Mouse (Mus musculus) megakaryocyte-erythroid progenitor cell, adult 5-6 weeks (primary cell): ENCODE data around the gene Wscd2. TPM values are rescaled to one million over a fixed set of nuclear protein-coding genes. Genes with fewer than 3 reads are reported as not detected.

Source experiments
- ATAC-seq: replicated peaks from 2 replicates; pipeline ENCODE4 v1.8.0; 2016; ENCODE audit warnings: mild to moderate bottlenecking, inconsistent platforms; ENCODE audit not compliant: severe bottlenecking, poor library complexity, low FRiP score, low TSS enrichment
- total RNA-seq, 2 experiments: library from RNA; stranded (forward) in 1 of 2; stranded (reverse) in 1 of 2; fragments of 200-1000, 215-1000 nt in 1 of 2; fragments of >200 nt in 1 of 2; fragmentation: Nextera tagmentation in 1 of 2; gene quantifications; 2 replicates each; pipeline ENCODE4 v1.2.3; 2014 to 2017

Gene Wscd2
- total RNA-seq, 2 experiments from 2014 or later, result not detected

DNA sequence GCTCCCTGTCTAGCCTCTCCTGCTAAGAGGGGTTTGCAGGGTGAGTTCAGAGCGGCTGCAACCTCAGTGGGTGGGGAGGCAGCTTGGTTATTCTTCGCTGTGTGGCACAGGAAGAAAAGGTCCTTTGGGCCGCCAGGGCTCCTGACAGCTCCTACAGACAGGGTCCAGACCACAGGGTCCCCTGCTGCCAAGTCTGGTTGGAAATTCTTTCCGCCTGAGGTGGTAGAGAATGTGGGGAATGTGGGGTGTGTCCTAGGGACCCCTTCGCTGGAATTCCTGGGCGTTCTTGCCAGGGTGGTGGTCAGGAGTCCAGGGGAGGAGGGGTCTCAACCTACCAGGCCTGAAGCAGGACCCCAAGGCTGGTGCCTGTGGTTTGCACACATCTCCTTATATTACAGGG, 13.3 kb upstream of the Wscd2 start:
- ATAC-seq, result no peak

DNA sequence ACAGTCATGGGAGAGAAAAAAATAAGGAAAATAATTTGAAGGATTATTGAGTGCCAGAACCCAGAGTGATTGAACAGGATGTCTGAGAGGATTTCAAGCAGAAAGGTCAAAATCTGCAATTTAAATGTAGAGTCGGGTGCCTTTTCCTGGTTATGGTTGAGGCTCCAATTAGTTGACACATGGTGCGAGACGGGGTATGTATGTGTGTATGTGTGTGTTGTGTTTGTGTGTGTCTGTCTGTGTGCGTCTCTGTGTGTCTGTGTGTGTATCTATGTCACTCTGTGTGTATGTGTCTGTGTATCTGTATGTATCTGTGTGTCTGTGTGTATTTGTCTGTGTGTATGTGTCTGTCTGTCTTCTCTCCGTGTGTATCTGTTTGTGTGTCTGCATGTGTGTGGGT, 11.1 kb upstream of the Wscd2 start:
- ATAC-seq, result no peak

DNA sequence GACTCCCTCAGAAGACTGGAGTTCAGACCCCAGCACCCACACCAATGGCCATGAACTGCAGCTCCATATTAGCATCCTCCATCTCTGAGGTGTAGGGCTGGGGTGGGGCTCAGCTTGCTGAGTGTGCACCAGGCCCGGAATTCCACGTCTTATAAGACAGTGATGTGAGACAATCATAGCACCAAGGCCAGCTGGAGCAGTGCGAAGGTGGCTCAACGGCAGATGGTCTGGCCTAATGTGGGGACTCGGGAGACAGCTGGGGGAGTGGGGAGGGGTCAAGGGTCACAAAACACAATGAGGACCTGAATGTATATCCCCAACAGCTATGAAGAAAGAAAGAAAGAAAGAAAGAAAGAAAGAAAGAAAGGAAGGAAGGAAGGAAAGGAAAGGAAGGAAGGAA, 9.7 kb upstream of the Wscd2 start:
- ATAC-seq, result no peak

DNA sequence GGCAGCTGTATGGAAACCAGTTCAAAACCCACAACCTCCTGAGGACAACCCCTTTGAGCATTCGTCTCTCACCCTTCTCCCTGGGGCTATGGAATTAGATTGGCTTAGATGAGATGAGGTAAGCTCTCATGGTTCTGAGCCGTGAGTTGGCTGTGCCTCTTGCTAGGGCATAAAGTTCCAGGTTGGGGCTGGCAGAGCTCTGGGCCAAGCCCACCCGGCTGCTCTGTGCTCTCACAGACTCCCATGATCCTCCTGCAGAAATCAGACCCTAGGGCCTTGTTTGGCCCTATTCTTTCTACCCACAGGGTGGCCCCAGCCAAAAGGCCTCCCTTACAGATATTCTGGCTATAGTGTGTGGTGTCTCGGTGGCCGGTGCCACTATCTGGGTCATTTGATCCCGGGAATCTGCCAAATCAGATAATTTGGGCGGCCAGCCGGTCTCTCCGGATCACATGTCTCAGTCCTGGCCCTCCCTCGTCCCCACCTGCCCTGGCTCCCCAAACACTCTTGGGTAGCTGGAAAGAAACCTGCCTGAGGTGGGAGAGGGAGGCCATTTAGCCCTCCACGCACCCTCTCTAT, 4.5 kb upstream of the Wscd2 start:
- no peak for ATAC-seq

DNA sequence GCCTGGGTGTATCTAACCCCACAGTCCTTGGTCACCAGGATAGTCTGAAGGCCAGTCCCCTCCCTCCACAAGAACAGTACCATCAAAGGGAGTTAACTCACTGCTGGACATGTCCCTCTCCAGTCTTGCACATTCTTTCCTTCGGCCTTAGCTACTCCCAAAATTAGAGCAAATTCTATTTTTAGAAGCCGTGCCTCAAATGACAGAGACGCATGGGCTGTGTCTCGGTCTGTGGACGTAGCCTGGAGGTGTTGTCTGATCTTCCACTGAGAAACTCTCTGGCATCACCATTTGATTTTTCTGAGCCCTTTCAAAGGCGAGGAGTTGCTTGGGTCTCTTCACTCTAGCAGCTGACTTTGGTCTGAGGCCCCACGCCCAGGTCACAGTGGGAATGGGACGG, 2.3 kb upstream of the Wscd2 start:
- ATAC-seq, result no peak

DNA sequence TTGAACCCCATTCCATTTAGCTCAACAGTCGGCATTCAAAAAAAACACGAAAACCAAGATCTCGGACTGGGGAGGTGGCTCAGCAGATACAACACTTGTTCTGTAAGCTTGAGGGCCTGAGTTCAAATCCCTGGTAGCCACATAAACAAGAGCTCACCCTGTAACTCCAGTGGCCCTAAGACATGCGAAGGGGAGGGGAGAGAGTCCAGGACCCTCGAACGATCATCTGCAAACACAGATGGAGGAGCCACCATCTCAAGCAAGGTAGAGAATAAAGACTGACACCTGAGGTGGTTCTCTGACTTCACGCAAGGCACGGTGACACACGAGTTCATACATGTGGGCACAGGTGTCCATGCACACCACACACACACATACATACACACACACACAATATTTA, 516 bp upstream of the Wscd2 start:
- ATAC-seq, result no peak

DNA sequence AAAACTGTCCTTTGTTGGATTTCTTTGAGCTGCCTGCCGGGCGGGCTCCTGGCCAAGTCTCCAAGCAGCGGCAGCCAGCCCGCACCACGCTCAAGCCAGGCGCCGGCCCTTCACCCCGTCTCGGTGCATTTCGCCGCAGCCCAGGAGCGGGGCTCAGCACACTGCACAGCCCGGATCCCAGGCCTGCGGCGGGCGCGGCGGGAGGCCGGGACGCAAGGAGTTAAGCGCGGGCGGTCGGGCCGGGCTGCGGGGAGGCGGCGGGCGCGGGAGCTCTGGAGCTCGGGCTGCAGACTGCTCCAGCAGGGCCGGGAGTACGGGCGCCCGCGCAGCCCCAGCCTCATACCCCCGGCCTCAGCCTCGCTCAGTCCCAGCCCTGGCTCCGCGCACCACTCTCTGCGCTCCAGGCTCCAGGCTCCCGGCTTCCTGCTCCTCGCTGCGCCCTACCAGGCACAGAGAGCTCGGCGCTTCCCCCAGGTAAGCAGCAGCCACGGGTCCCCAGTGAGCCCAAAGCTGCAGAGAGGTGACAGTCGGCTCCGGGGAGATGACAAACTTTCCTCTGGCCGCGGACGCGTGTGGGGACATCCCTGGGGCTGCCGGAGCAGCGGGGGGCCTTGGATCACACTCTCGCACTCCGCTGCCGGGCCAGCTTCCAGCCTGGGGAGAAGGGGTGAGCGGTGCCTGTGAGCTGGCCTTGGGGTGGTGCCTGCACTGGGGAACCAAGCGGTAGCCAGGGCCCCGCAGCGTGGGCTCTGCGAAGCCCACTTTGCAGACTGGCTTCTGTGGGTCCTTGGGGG, 531 bp downstream of the Wscd2 start:
- ATAC-seq, result no peak

DNA sequence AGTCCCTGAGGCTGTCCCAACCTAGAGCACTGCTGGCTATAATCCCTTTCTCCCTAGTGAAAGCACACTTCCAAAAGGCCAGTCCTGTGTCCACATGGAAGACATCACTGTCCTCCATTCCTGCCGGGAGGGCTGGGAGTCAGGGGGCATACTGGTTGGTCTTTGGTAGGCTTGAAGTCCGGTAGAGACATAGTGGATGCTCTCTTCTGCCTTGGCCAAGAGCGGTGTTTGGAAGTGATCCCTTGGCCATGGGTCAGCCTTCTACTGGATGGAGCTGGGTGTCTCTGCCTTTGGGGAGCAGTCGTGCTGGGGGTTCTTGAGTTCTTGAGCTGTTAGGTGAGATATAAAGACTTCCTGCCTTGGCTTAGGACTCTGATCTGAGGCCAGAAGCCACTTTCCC, 1.4 kb downstream of the Wscd2 start:
- ATAC-seq, result no peak

DNA sequence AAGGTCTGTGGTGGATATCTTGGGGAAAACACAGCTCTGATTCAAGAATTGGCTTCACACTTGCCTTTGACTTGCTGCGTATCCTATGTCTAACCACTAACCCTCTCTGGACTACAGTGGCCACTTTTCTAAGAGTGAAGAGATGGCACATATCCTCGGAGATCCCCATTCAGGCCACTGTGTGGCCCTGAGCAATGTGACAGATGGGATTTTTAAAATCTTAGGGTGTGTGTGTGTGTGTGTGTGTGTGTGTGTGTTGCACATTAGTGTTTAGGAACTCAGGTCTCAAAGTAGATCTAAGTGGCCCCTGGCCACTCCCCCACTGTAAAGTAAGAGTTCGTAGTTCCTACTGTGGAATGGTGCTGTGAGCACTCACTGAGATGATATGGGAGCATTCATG, 1.9 kb downstream of the Wscd2 start:
- no peak for ATAC-seq

DNA sequence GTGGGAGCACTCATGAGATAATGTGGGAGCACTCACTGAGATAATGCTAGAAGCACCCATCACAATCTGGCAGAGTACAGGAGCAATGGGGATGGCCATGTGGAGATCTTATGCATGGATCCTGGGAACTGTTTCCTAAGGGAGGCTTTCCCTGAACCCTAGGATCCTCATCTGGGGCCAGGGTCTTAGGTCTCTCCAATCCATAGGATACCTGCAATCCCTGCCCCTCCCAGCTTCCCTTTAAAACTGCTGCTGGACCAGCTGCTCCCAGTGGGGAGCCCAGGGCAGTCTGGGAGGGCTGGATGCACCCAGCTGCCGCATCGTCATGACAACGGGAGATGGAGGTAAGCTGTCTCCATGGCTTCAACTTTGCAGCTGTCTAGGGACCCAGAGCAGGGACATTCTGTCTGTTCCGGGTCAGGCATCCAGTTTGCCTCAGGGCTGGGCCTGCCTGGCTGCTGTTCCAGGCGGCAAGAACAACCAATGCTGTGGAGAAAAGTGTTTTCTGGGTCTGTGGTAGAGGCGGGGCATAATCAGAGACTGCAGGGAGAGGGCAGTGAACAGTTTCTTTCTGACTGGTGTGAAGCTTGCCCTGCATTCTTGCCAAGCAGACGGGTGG, 2.4 kb downstream of the Wscd2 start:
- no peak for ATAC-seq

DNA sequence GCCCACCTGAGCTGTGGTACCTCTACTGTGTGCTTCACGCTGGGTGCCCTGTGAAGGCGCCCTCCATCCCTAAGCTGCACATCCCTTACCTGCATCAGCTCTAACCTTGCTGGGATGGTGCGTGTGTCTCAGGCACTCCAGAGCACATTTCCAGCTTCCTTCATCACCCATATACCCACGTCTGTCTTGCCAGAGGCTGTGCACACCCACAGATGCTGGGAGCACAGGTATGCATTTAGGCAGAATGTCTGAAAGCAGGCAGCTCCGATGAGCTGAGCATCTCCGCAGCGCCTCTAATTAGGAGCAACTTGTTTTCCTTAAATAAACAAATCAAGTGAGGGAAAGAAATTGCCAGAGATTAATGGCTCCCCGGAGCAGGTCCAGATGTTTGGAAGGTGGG, 3.9 kb downstream of the Wscd2 start:
- ATAC-seq, result no peak

DNA sequence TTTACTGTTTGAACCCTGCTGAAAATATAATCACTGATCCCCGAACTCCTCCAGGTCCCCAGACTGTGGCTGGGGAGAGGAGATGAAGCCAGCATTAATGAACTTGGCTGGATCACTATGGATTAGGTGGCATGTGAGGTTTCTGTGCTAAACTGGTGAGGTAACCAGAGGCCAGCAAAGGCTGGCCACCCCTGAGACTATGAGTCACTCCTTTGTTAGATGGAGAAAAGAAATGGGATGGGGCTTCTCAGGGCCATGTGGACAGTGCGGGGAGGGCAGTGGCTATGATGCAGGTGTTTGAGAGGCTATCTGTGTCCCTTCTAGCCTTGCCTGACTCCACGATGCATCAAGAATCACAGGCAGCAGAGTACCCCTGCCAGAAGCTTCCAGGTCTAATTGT, 6.8 kb downstream of the Wscd2 start:
- no peak for ATAC-seq

DNA sequence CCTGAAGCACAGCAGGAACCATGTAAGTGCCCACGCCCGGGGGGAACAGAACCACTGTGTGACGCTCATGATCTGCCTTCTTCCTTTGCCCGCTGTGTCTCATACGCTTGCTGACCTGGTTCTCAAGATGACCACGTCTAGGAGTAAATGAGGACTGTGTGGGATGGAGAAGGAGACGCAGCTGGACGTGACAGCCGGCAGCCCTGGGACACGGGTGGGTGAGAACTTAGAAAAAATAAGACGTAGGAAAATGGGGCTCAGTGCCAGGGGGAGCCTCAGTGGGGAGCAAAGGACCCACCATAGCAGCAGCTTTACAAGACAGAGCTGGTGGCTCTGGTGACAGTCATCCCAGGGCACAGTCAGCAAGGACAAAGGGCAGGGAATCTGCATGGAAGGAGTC, 9.3 kb downstream of the Wscd2 start:
- no peak for ATAC-seq

DNA sequence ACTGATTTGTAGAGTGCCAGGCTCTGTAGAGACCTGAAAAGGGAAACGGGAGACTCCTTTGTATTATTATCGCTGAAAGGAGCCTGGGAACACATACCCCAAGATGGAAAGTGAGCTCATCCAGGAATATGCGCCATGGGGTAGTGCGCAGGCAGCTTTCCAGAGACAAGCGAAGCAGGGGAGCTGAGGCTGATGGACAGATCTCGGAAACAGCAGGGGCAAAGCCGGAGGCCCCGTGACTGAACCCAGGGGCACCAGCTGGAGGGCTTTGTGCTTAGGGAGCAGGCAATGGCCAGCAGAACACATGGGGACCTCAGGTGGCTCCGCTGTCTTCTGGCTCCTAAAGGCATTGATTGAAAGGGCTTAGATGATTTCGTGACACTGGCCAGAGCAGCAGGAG, 13.1 kb downstream of the Wscd2 start:
- ATAC-seq, result no peak

DNA sequence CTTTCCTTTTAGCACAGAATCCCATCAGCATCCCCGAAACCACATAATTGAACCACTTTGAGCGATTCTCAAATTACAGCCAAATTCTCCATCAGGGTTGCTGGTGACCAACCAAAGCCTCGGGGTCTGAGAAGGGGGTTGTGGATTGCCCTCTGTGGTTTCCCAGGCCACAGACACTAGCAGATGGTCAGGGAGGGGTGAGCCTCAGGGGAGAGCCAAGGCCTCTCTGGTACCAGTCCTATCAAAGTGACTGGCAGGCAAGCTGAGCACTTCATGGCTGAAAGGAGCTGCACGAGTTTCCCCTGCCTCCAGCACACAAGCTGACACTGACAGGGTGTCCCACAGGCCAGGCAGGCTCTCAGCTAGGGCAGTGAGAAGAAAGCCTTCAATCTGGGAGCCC, 14.5 kb downstream of the Wscd2 start:
- no peak for ATAC-seq

DNA sequence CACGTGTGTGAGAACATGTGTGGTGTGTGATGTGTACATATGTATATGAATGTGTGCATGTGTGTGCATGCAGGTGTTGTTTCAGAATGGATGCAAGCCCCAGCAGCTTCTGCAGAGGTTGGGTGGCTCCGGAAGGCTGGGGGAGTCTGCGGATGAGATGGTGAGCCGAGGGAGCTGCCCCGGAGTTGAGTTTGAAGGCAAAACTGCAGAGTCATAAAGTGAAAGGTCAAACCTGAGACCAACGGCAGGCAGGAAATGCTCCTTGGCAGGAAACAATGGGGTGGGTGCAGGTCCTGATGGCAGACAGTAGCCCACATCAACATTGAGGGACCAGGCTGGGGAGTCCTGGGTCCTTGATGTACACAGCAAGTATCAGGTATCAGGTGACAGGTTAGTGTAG, 15.9 kb downstream of the Wscd2 start:
- ATAC-seq, result no peak

DNA sequence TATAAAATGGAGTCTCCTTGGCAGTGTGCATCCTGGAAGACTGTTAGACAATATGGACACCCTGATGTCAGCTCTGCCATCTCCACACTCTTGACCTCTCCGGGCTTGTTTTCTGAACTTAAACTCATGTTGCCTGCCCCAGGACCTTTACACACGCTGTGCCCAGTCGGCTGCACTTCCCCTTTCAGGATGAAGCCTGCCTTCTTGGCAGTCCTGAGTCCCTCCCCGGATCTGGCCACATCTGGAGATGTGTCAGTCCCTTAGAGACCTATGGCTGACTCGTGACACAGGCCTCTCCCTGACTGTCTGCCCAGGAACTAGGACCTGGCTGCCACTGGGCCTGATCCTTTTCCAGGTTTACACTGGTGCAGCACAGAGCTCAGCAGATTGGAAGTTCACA, 16.6 kb downstream of the Wscd2 start:
- no peak for ATAC-seq

DNA sequence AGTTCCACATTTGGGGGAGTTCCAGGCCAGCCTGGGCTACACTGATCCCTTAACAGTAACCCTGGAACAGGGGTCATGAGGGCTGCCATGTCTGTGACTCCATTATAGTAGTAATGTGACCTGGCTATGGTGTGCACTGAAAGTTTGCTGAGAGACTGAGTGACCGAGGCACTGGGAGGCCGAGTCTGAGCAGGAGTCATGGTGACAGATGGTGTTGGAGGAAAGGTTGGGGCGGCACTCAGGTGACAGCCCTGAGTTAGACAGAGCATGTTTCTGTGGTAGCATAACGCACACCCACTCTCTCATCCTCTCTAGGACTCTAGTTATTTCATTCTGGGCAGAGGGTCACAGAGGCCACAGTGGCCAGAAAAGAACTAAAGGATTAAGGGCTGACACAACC, 19.0 kb downstream of the Wscd2 start:
- no peak for ATAC-seq

DNA sequence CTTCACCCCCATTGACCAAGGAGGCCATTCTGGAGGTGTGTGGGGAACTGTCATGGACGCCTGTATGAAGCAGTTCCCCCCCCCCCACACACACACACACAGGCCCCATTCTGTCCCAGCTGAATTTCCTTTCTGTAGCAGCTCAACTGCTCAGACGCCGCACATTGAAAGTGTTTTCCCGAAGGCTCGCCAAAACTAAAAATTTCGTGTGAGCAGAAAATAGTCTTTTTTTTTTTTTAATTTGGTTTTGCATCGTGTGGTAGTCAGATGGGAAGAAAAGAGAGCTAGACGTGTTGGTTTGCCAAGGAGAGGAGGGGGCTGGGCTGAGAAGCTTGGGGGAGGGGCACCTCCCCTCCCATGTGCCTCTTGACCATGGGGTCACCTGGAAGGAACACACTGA, 23.5 kb downstream of the Wscd2 start:
- ATAC-seq, result no peak

DNA sequence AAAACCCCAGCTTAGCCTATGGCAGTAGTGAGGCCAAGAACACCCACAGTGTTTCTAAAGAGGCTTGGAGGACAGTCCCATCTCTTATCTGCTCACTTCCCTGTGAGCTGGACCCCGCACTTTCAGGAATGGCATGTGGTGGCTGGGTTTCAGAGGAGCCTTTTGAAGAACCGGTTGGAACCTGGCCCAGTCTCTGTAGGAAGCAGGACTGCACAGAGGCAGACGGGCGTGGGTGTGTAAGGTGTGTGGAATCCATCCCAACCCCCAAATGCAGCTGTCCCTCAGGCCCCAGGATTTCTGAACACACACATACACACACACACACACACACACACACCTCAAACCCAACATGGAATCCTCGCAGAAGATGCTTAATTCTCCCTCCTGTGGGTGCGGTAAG, 23.9 kb downstream of the Wscd2 start:
- ATAC-seq, result no peak
